10 mouse cellular contexts compared by ENCODE assay signal in the genomic region with DNA sequence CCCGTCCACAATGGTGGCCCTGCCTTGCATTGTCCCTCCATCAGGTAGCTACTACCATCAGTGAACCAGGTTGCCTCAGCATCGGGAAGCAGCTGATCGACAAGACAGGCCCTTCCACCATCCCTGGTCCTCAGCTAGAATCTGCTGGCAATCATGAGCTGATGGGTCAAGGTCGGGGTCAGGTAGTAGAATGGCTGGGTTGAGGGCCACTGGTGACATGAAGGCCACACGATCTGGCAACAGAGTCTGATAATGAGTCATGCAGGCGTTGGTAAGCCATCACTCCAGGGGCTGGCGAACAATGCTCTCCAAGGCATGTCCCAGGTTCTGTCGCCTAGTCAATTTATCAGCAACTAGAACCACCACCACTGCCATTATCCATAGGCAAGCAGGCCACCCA. TPM values are rescaled to one million over a fixed set of nuclear protein-coding genes. Genes with fewer than 3 reads are reported as not detected.
"Had no signal": no experiment of that assay in that cellular context is flagged by ENCODE, and none has a peak within 500 bp of the region (broad histone marks: within the 10 kb centered on the region; RNA-seq: fewer than 3 reads in every experiment).

No protein-coding gene starts in this region.

RNA-seq across cellular contexts. Expression of gene Acox2, which starts 12.1 kb away (rescaled TPM):
- total RNA-seq: megakaryocyte progenitor cell, adult 5-6 weeks; monocyte, adult 5-6 weeks had no signal
- polyA plus RNA-seq: macrophage; midbrain, embryonic 11.5 days; midbrain, embryonic 13.5 days; midbrain, embryonic 15.5 days; neural tube, embryonic 13.5 days; neural tube, embryonic 15.5 days; stomach, embryonic 14.5 days had no signal

RNA-seq across cellular contexts. Expression of gene Fam107a, which starts 46.5 kb away (rescaled TPM):
- total RNA-seq: megakaryocyte progenitor cell, adult 5-6 weeks; monocyte, adult 5-6 weeks had no signal
- polyA plus RNA-seq: liver, postnatal 0 days; macrophage had no signal
